ENCODE assay signal across 9 mouse cellular contexts in genomic region chr4:99650088-99650944, GRCm38 (mm10). TPM values are rescaled to one million over a fixed set of nuclear protein-coding genes. Genes with fewer than 3 reads are reported as not detected.
A peak's percentile ranks its signal among the peaks of the same experiment; 100 is the strongest.
DNase-seq lines count a peak whose midpoint lies in the region; ATAC-seq and TF ChIP-seq lines count a peak whose summit lies in the region.
"Had no signal": no experiment of that assay in that cellular context is flagged by ENCODE, and none has a peak within 500 bp of the region (broad histone marks: within the 10 kb centered on the region; RNA-seq: fewer than 3 reads in every experiment).

No protein-coding gene starts in this region.

- no peak overlapping the region for H3K4me2 ChIP-seq in lung, postnatal 0 days (replicated peaks; ENCODE audit: low read depth, low read length)
- H3K4me2 ChIP-seq in midbrain, embryonic 13.5 days (replicated peaks): no peak overlapping the region

- no peaks in the 10 kb centered on the region for H3K9me3 ChIP-seq in lung, postnatal 0 days (ENCODE audit: low read length)
- H3K9me3 ChIP-seq in midbrain, embryonic 13.5 days: no peaks in the 10 kb centered on the region
- H3K9me3 ChIP-seq: midbrain, embryonic 12.5 days had no signal

- WGBS in lung, postnatal 0 days: 3% methylated on average over 44 of the region's 44 CpGs
- 4% methylated on average over 44 of the region's 44 CpGs for WGBS in midbrain, embryonic 13.5 days

- peak; percentile 45 for TF ChIP-seq CTCF in lung, postnatal 0 days (IDR thresholded peaks at IDR 0.05)

- H3K4me3 ChIP-seq in lung, postnatal 0 days (ENCODE audit: low read depth, low read length): no peak overlapping the region
- no peak overlapping the region; the same call in 1 of the 2 replicates for H3K4me3 ChIP-seq in midbrain, embryonic 13.5 days (replicated peaks)

- H3K36me3 ChIP-seq in lung, postnatal 0 days (ENCODE audit: insufficient read depth, low read length): no peaks in the 10 kb centered on the region
- no peaks in the 10 kb centered on the region for H3K36me3 ChIP-seq in midbrain, embryonic 13.5 days
- H3K36me3 ChIP-seq: midbrain, embryonic 12.5 days had no signal

- no peak overlapping the region for H3K27ac ChIP-seq in lung, postnatal 0 days (ENCODE audit: low read length)
- no peak overlapping the region for H3K27ac ChIP-seq in midbrain, embryonic 13.5 days
- H3K27ac ChIP-seq: midbrain, embryonic 12.5 days had no signal

- H3K27me3 ChIP-seq in lung, postnatal 0 days (replicated peaks; ENCODE audit: insufficient read depth, low read length): peaks cover 68% of the 10 kb centered on the region
- peaks cover 97% of the 10 kb centered on the region for H3K27me3 ChIP-seq in midbrain, embryonic 13.5 days

- no peak for TF ChIP-seq EP300 in lung, postnatal 0 days (IDR thresholded peaks at IDR 0.05)

- H3K9ac ChIP-seq in lung, postnatal 0 days (replicated peaks; ENCODE audit: low read depth): no peak overlapping the region
- no peak overlapping the region for H3K9ac ChIP-seq in midbrain, embryonic 13.5 days (replicated peaks)
- H3K9ac ChIP-seq: midbrain, embryonic 12.5 days had no signal

- ATAC-seq in lung, postnatal 0 days: no peak
- peak; percentile 53 for ATAC-seq in midbrain, embryonic 13.5 days

- H3K4me1 ChIP-seq in lung, postnatal 0 days (ENCODE audit: insufficient read depth, low read depth, low read length): 0 out of 2 replicates have a peak, but pooled peaks cover 3% of the 10 kb centered on the region
- peaks cover 7% of the 10 kb centered on the region for H3K4me1 ChIP-seq in midbrain, embryonic 13.5 days (replicated peaks)

- DNase-seq in adrenal gland, postnatal 14 days: peak; percentile 34
- no peak for DNase-seq in adrenal gland, postnatal 10 days
- DNase-seq in lung, postnatal 0 days (ENCODE audit: low spot score): no peak
- DNase-seq in lung, postnatal 14 days: no peak
- DNase-seq in heart, postnatal 4 days: peak; percentile 30
- DNase-seq in urinary bladder, adult 2 months (ENCODE audit: low spot score): no peak
- DNase-seq in cerebellum, adult 9-11 months: no peak

RNA-seq across cellular contexts. Expression of gene Foxd3, which starts 5.8 kb away (rescaled TPM):
- 1.5 and 1.7 TPM in 2 replicates for total RNA-seq in adrenal gland, postnatal 14 days (2021)
- 1 to 10 TPM; 2.4 to 3.5 TPM for total RNA-seq in adrenal gland, postnatal 10 days (2021)
- polyA plus RNA-seq in lung, postnatal 0 days (2015; fragmentation: Nextera tagmentation; extraction: Ambion mirVana): 0.05 TPM in 1 of 2 replicates, not detected in the other
- under 1 TPM; 0.25 to 0.26 TPM for total RNA-seq in heart, postnatal 4 days (2021)
- polyA plus RNA-seq in midbrain, embryonic 13.5 days (2015; fragmentation: Nextera tagmentation; extraction: Ambion mirVana): 0.08 TPM in 1 of 2 replicates, not detected in the other
- polyA plus RNA-seq in urinary bladder, adult 2 months (2012; rRNA removed): 1.4 and 2.4 TPM in 2 replicates

Comparison
In these comparisons a context has a peak if more than half of its experiments do, and no peak if none do; other contexts are left out.
1. DNase-seq: peak in adrenal gland, postnatal 14 days (single experiment) and heart, postnatal 4 days (single experiment); none in adrenal gland, postnatal 10 days (single experiment), lung, postnatal 0 days (single experiment), lung, postnatal 14 days (single experiment), urinary bladder, adult 2 months (single experiment) and cerebellum, adult 9-11 months (single experiment).